Mouse (Mus musculus): ENCODE measurements around the gene Gins2. TPM values are rescaled to one million over a fixed set of nuclear protein-coding genes. Genes with fewer than 3 reads are reported as not detected.

The Gins2 gene
- total RNA-seq, 2 experiments from 2014 or later, result 42.0 to 43.2 TPM

DNA sequence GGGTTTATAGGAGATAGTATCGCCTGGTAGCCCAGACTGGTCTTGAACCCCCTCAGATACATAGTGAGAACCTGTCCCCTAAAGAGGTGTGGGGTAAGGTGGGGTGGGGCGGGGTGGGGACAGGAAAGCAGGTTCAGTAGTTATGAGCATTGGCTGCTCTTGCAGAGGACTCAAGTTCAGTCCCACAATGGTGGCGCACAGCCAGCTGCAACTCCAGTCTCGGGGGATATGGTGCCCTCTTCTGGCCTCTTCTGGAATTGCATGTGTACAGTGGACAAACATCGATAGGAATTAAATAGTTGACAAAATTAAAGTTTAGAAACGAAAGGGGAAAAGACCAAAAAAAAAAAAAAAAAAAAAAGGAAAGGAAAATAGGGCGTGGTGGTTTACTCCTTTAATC is 10.4 kb upstream of the Gins2 start:
- peak; percentile 91 for DNase-seq

- peak; percentile 49 for DNase-seq
These were observed 9.5 kb upstream of the Gins2 start for GRCm38 (mm10) chr8:120598579-120598978.

DNA sequence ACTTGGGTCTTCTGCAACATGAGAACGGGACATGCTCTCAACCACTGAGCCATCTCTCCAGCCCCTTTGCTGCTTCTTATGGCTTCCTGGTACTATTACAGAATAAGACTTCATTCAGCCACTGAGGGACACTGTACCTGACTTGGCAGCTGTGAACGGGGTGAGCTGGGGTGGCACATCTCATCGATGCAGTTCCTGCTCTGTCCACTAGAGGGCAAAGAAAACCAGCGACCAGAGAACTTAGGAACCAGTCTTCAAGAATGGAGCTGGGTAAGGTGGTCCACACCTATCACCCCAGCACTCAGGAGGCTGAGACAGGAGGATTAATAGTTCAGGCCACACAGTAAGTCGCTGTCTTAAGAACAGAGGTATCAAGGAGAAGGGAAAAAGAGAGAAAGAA is 6.9 kb upstream of the Gins2 start:
- DNase-seq, result peak; percentile 77

DNA sequence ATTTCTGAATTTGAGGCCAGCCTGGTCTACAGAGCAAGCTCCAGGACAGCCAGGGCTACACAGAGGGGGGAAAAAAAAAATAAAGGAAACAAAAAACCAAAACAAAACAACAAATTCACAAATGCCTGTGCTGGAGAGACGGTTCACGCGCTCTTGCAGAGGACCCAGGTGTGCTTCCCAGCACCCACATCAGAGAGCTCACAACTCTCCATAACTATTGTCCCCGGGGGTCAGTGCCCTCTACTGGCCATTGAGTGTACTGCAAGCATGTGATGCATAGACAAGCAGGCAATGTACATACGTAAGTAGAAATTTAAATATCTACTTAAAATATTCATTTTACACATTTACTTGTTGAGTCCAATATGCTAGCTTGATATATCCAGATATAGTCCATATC is 5.5 kb upstream of the Gins2 start:
- no peak for DNase-seq

- DNase-seq, result no peak
These were observed 2.6 kb upstream of the Gins2 start for GRCm38 (mm10) chr8:120591587-120592292.

DNA sequence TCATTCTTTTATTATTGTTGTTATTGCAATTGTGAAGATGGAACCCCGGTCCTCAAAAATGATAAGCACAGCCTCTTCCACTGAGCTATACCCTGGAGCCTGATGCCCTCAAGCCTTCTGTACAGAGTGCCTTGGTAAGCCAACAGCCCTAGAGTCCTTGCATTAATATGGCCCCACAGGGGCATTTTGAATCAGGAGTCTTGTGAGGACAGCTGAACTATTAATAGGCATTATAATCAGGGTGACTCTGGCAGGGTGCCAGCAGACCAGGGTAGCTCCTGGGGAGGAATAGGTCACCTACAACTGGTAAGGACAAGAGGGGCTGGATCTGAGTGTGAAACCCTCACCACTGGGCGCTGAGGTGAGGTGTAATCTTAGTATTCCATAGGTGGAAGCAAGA is 817 bp upstream of the Gins2 start:
- peak; percentile 87 for DNase-seq

GRCm38 (mm10) chr8:120585521-120585920 is 3.6 kb downstream of the Gins2 start:
- peak; percentile 51 for DNase-seq

DNA sequence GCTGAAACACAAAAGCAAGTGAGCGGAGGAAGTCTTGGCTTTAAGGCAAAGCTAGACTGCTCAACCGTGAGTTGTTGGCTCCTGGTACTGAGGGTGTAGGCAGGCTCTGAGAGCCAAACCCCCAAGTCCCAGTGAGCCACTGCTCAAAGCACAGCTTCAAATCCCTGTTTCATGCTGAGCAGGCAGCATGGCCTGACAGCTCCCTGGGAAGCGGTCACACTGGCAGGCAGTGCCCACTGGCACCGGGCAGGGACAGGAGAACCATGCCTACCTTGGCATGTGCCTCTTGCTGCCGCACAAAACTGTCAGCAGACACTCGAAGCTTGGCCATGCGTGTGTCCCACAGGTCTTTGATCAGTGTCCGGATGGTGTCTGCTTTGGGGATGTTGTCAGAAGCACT is 7.3 kb downstream of the Gins2 start:
- DNase-seq, result peak; percentile 56

DNA sequence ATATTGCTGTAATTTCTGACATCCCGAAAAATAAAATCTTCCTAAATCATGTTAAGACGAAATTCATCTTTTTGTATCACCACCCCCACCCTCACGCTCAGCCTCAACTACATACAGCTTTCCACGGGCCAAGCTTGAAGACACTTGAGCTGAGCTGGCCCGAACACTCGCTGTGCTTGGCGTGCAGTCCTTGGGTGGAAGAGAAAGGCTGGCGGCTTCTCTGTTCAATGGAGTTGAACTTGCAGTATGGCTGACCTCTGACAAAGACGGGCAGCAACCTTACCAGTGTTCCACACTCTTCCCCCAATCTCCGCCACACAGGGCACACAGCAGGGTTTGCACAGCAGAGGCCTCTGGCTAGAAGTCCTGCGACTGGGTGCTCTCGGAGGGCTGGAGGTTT is 7.8 kb downstream of the Gins2 start:
- DNase-seq, result no peak

DNA sequence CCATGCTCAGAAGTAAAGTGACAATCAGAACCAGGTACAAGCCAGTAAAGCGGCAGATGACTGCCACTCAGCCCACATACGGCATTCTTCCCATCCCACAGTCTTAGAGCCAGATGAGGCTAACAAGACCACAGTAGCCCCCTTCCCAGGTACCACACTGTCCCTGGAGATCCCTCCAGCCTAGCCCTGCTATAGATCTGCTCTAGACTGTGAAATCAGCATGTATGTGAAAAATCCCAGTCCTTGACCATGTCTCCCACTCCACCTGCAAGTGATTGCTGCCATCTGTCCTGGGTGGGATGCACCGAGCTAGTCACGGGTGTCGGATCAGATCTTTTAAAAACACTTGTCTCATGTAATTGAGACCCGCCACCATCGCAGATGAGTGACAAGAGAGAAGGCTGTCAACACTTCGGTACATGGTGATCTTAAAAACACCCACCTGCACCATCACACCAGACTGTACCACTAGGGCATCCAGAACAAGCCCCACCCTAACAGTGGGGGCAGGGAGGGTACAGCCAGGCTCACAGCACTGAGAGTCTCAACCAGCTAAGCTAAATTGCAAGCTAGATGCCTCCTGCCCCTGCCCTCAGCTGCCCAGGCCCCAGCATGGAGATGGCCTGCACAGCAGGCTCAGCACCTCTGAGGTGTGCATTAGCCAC is 8.6 kb downstream of the Gins2 start:
- no peak for DNase-seq

- no peak for DNase-seq
These were observed 11.3 kb downstream of the Gins2 start for GRCm38 (mm10) chr8:120577821-120578220.

DNA sequence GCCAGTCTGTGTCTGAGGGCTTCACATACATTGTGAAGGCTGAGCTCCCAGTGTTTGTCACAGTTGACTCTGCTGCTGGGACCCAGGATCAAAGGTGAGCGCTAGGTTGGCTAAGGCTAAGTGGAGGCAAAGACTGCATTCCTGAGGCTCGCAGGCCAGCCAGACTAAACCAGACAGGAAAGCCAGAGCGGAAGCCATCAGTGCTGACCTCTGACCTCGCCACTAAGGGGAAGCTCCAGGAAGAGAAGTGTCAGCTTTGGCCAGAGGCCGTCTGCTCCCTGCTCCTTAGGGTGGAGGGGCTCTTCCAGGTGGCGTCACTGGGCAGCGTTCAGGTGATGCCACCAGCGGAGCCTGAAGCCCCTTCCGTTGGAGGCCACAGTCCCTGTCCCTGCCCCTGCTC is 13.3 kb downstream of the Gins2 start:
- DNase-seq, result no peak

DNA sequence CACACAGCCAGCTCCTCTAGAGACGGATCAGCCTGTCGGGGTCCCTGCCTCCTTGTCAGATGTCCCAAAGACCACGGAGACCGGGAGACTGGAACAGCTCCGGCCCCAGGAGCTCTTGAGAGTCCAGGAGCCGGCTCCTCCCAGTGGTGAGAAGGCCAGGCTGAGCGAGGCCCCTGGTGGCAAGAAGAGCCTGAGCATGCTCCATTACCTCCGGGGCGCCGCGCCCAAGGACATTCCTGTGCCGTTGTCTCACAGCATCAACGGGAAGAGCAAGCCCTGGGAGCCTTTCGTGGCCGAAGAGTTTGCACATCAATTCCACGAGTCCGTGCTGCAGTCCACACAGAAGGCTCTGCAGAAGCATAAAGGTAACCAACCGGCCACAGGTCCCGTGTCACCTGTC is 14.2 kb downstream of the Gins2 start:
- DNase-seq, result no peak

GRCm38 (mm10) chr8:120573866-120574265 is 15.2 kb downstream of the Gins2 start:
- DNase-seq, result no peak

- no peak for DNase-seq
These were observed 16.6 kb downstream of the Gins2 start for GRCm38 (mm10) chr8:120572534-120572933.

DNA sequence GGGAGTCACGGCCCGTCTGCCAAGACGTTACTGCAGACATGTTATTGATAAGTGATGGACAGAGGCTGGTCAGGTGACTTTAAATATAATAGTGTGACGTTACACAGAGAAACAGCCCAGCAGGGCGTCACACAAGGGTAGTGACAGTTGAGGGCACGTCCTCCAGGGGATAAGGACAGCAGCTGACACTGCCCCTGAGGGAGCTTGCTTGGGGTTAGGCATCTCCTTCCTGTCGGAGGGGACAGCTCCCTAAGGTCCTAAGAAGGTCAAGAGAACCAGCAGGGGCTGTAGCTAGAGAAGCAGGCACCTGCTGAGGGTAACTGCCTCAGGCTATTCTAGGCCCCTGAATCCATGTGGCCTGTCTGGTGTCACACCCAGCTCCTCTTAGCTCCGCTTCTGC is 17.5 kb downstream of the Gins2 start:
- DNase-seq, result no peak

DNA sequence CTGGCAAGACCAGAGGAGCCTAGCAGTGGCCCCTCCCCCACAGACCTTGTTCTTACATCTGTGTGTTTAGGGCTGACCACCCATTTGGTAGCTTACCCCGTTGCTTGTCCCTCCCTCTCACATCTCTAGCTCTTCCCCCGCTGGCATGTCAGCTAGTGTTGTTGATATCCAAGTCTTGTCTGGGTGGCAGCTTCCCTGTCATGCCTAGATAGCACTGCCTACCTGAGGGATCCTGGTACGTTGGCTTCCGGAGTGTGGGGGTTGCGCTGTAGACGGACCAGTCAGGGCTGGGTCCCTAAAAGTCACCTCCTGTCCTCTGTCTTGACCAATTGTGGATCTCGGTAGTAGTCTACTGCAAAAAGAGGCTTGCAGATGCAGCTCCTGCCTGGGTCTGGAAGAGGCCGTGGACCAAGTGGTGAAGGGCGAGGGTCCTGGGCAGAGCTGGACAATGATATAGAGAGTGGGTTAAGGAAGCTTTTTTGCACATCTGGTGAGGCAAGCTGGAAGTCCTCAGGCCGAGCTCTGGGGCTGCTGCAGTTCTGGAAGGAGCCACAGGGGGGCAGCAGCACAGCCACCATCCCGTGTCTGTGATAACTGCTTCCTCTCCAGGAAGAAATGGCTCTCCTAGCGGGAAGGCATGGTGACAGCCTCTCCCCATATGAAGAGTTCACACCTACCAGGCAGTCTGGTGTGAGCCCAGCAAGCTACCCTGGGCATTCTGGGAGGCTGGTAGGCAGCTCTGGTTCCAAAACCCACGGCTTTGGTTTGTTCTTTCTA is 19.0 kb downstream of the Gins2 start:
- peak; percentile 91 for DNase-seq

DNA sequence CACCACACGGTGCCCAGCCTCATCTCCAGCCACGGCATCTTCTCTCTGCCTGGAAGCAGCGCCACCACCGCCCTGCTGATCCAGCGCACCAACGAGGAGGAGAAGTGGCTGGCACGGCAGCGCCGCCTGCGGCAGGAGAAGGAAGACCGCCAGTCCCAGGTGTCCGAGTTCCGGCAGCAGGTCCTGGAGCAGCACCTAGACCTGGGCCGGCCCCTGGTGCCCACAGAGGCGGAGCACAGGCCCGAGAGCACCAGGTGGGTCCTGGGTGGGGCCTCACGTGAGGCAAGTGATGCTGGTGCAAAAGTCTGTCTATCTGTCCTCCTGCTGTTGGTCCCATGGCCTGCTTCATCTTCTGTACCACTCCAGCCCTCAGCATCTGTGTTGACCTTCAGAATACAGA is 20.0 kb downstream of the Gins2 start:
- no peak for DNase-seq

DNA sequence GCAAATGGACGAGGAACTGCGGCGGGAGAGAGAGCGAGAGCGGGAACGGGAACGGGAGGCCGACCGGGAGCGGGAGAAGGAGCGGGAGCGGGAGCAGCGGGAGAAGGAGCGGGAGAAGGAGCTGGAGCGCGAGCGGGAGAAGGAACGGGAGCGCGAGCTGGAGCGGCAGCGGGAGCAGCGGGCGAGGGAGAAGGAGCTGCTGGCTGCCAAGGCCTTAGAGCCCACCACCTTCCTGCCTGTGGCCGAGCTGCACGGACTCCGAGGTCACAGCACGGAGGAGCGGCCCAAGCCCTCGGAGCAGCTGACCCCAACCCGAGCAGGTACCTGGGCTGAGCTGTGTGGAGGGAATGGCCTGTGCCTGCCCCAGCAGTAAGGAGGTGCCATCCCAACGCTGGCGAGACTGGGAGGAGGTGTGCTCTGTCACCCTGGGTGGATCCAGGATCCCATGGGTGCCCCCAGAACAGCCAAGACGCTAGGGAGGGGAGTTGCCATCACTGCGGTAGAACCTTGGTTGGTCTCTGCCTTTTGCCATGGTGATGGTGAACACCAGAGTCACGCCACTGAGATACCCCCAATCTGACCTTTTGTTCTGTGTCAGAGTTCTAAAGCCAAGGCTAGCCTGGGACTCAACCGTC is 20.8 kb downstream of the Gins2 start:
- DNase-seq, result no peak

DNA sequence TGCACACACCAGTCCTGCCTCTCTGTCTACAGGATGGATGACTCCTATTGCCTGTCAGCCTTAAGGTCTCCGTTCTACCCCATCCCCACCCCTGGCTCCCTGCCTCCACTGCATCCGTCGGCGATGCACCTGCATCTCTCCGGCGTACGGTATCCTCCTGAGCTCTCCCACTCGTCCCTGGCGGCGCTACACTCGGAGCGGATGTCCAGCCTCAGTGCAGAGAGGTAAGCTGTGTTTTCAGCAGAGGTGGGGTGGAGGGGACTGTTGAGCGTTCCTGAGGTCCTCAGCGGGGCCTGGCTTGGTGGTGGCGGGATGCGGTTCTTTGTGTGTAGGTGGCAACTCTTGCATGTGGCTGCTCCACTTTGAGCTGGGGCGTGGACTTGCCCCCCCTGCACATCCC is 21.4 kb downstream of the Gins2 start:
- DNase-seq, result no peak

DNA sequence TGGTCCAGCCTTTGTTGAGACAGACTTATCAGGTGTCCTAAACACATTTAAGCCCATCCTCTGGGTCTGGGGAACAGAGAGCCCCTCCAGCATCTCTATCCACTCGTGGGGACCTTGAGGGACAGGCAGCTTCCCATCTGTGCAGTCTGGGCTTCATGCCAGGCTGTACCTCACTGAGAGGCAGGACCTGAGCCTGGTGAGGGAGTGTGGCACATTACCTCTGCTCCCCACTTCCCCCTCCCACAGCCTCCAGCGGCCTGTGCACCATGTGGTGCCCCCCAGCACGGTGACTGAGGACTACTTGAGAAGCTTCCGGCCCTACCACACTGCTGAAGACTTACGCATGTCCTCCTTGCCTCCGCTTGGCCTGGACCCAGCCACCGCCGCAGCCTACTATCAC is 22.4 kb downstream of the Gins2 start:
- DNase-seq, result no peak

GRCm38 (mm10) chr8:120565151-120565711 is 23.9 kb downstream of the Gins2 start:
- DNase-seq, result no peak

Data from heart, postnatal 4 days (tissue).